Mouse (Mus musculus) thymus, adult 2 months (tissue): ENCODE measurements around the gene Pter.

Experiments used
- CTCF ChIP-seq: fragments of 200-500 bp; IDR thresholded peaks from 2 replicates; pipeline ENCODE4 v1.5.1; 2012; ENCODE audit warnings: mild to moderate bottlenecking, control low read depth, low read length, moderate library complexity, borderline replicate concordance; ENCODE audit not compliant: control insufficient read depth, poor library complexity, insufficient read depth; ENCODE audit errors: extremely low read depth
- POLR2A ChIP-seq: fragments of 200-500 bp; IDR thresholded peaks from 2 replicates; pipeline ENCODE4 v1.6.1; 2012; ENCODE audit warnings: mild to moderate bottlenecking, low read length, control low read depth, moderate library complexity; ENCODE audit not compliant: control insufficient read depth, poor library complexity, insufficient read depth; ENCODE audit errors: extremely low read depth

GRCm38 (mm10) chr2:13000026-13000425 is 76.2 kb downstream of the Pter start:
- TF ChIP-seq CTCF: no peak
- no peak for TF ChIP-seq POLR2A
